Mouse (Mus musculus): Measurements from ENCODE around the gene H2al1e. TPM values are rescaled to one million over a fixed set of nuclear protein-coding genes. Genes with fewer than 3 reads are reported as not detected.
"Not testable (repeated sequence)": the region's sequence is repeated elsewhere in the genome, so short reads cannot be mapped to it uniquely, and the experiment has no call there.

H2al1e gene
- polyA plus RNA-seq, 1 experiment: 7.7 TPM

DNA sequence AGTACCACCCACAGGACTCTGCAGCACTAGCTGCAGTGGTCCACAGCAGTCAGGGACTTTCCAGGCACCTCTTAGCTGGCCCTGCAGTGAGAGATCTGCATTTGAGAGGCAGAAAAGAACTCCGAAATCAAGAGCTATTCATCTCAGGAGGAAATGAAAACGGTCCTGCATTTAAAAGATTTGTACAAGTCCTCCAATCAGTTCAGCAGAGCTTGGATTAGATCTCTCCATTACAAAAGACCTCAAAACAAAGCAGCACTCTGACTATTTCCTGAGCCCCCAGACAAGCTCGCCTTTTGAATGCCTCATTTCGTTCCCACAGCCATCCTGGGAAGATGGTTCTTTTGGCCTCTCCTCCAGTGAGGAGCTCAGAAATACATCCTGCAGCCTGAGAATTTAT lies 22.5 kb upstream of the H2al1e start:
- Histone ChIP-seq H3K4me3 (ENCODE audit: control insufficient read depth, low read depth, low read length) (no peak overlapping the region), H3K4me1 (ENCODE audit: control insufficient read depth, insufficient read depth, low read length) (no peaks in the 10 kb centered on the region), H3K27ac (ENCODE audit: control insufficient read depth, insufficient read depth, low read depth, low read length) (no peak overlapping the region), H3K36me3 (ENCODE audit: control insufficient read depth, insufficient read depth, low read length) (no peaks in the 10 kb centered on the region), H3K27me3 (ENCODE audit: control insufficient read depth, insufficient read depth, low read length) (no peaks in the 10 kb centered on the region)
- TF ChIP-seq POLR2A (IDR thresholded peaks at IDR 0.05; ENCODE audit: control insufficient read depth, low read depth, low read length) (no peak), CTCF (IDR thresholded peaks at IDR 0.05; ENCODE audit: control insufficient read depth, insufficient read depth, insufficient replicate concordance, low read depth, low read length) (no peak)

DNA sequence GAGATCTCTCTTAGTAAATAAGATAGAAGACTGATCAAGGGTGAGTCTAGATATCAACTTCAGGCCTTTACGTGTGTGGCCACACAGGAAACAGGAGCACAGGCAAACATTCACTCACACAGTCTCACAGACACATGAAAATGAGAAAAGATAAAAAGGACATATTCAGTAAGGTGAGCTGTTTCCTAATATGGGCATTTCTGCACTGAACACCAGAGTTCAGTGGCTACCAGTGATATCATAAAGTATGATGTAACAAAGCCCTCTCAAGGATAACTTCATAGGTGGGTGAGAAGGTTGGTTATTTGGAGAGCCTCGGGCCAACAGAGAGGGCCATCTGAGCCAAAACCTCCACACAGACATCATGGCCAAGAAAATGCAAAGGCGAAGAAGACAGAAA lies 12.8 kb upstream of the H2al1e start, which contains the start of gene H2al1a:
TSS of gene H2al1a (plus strand) at position 301 of the 400 bp plus-strand sequence.
- H3K27ac ChIP-seq (ENCODE audit: control insufficient read depth, insufficient read depth, low read depth, low read length); H3K27me3 ChIP-seq (ENCODE audit: control insufficient read depth, insufficient read depth, low read length); H3K4me1 ChIP-seq (ENCODE audit: control insufficient read depth, insufficient read depth, low read length); H3K4me3 ChIP-seq (ENCODE audit: control insufficient read depth, low read depth, low read length); H3K36me3 ChIP-seq (ENCODE audit: control insufficient read depth, insufficient read depth, low read length): not testable (repeated sequence)

GRCm38 (mm10) chrX:11302132-11302531 lies 9.6 kb upstream of the H2al1e start, which contains the start of gene H2al1b:
TSS of gene H2al1b (plus strand) at chrX:11302432.
- H3K4me1 ChIP-seq (ENCODE audit: control insufficient read depth, insufficient read depth, low read length); H3K36me3 ChIP-seq (ENCODE audit: control insufficient read depth, insufficient read depth, low read length); H3K27ac ChIP-seq (ENCODE audit: control insufficient read depth, insufficient read depth, low read depth, low read length); H3K4me3 ChIP-seq (ENCODE audit: control insufficient read depth, low read depth, low read length); H3K27me3 ChIP-seq (ENCODE audit: control insufficient read depth, insufficient read depth, low read length): not testable (repeated sequence)

- H3K36me3 ChIP-seq (ENCODE audit: control insufficient read depth, insufficient read depth, low read length); H3K27me3 ChIP-seq (ENCODE audit: control insufficient read depth, insufficient read depth, low read length); H3K4me3 ChIP-seq (ENCODE audit: control insufficient read depth, low read depth, low read length); H3K4me1 ChIP-seq (ENCODE audit: control insufficient read depth, insufficient read depth, low read length); H3K27ac ChIP-seq (ENCODE audit: control insufficient read depth, insufficient read depth, low read depth, low read length): not testable (repeated sequence)
Measured at GRCm38 (mm10) chrX:11305355-11305754, 6.4 kb upstream of the H2al1e start, which contains the start of gene H2al1c. TSS of gene H2al1c (plus strand) at chrX:11305655.

DNA sequence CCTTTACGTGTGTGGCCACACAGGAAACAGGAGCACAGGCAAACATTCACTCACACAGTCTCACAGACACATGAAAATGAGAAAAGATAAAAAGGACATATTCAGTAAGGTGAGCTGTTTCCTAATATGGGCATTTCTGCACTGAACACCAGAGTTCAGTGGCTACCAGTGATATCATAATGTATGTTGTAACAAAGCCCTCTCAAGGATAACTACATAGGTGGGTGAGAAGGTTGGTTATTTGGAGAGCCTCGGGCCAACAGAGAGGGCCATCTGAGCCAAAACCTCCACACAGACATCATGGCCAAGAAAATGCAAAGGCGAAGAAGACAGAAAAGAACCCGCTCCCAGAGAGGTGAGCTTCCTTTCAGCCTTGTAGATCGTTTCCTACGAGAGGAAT lies 3.2 kb upstream of the H2al1e start, which contains the start of gene H2al1d:
TSS of gene H2al1d (plus strand) at position 301 of the 400 bp plus-strand sequence.
- H3K27me3 ChIP-seq (ENCODE audit: control insufficient read depth, insufficient read depth, low read length); H3K4me3 ChIP-seq (ENCODE audit: control insufficient read depth, low read depth, low read length); H3K36me3 ChIP-seq (ENCODE audit: control insufficient read depth, insufficient read depth, low read length); H3K27ac ChIP-seq (ENCODE audit: control insufficient read depth, insufficient read depth, low read depth, low read length); H3K4me1 ChIP-seq (ENCODE audit: control insufficient read depth, insufficient read depth, low read length): not testable (repeated sequence)

- not testable (repeated sequence) for H3K36me3 ChIP-seq (ENCODE audit: control insufficient read depth, insufficient read depth, low read length); H3K27me3 ChIP-seq (ENCODE audit: control insufficient read depth, insufficient read depth, low read length); H3K4me3 ChIP-seq (ENCODE audit: control insufficient read depth, low read depth, low read length); H3K4me1 ChIP-seq (ENCODE audit: control insufficient read depth, insufficient read depth, low read length); H3K27ac ChIP-seq (ENCODE audit: control insufficient read depth, insufficient read depth, low read depth, low read length)
Measured at GRCm38 (mm10) chrX:11314858-11315257, 3.1 kb downstream of the H2al1e start, which contains the start of gene H2al1f. TSS of gene H2al1f (plus strand) at chrX:11315158.

GRCm38 (mm10) chrX:11317956-11318355 lies 6.2 kb downstream of the H2al1e start, which contains the start of gene H2al1g:
TSS of gene H2al1g (plus strand) at chrX:11318256.
- not testable (repeated sequence) for H3K27me3 ChIP-seq (ENCODE audit: control insufficient read depth, insufficient read depth, low read length); H3K4me1 ChIP-seq (ENCODE audit: control insufficient read depth, insufficient read depth, low read length); H3K4me3 ChIP-seq (ENCODE audit: control insufficient read depth, low read depth, low read length); H3K36me3 ChIP-seq (ENCODE audit: control insufficient read depth, insufficient read depth, low read length); H3K27ac ChIP-seq (ENCODE audit: control insufficient read depth, insufficient read depth, low read depth, low read length)

- H3K27ac ChIP-seq (ENCODE audit: control insufficient read depth, insufficient read depth, low read depth, low read length); H3K27me3 ChIP-seq (ENCODE audit: control insufficient read depth, insufficient read depth, low read length); H3K4me1 ChIP-seq (ENCODE audit: control insufficient read depth, insufficient read depth, low read length); H3K36me3 ChIP-seq (ENCODE audit: control insufficient read depth, insufficient read depth, low read length); H3K4me3 ChIP-seq (ENCODE audit: control insufficient read depth, low read depth, low read length): not testable (repeated sequence)
Measured at GRCm38 (mm10) chrX:11321192-11321591, 9.5 kb downstream of the H2al1e start, which contains the start of gene H2al1h. TSS of gene H2al1h (plus strand) at chrX:11321492.

- H3K4me3 ChIP-seq (ENCODE audit: control insufficient read depth, low read depth, low read length); H3K36me3 ChIP-seq (ENCODE audit: control insufficient read depth, insufficient read depth, low read length); H3K4me1 ChIP-seq (ENCODE audit: control insufficient read depth, insufficient read depth, low read length); H3K27ac ChIP-seq (ENCODE audit: control insufficient read depth, insufficient read depth, low read depth, low read length); H3K27me3 ChIP-seq (ENCODE audit: control insufficient read depth, insufficient read depth, low read length): not testable (repeated sequence)
Measured at GRCm38 (mm10) chrX:11324359-11324758, 12.6 kb downstream of the H2al1e start, which contains the start of gene H2al1i. TSS of gene H2al1i (plus strand) at chrX:11324659.

GRCm38 (mm10) chrX:11327522-11327921 lies 15.8 kb downstream of the H2al1e start, which contains the start of gene H2al1j:
TSS of gene H2al1j (plus strand) at chrX:11327822.
- H3K27me3 ChIP-seq (ENCODE audit: control insufficient read depth, insufficient read depth, low read length); H3K4me1 ChIP-seq (ENCODE audit: control insufficient read depth, insufficient read depth, low read length); H3K36me3 ChIP-seq (ENCODE audit: control insufficient read depth, insufficient read depth, low read length); H3K27ac ChIP-seq (ENCODE audit: control insufficient read depth, insufficient read depth, low read depth, low read length); H3K4me3 ChIP-seq (ENCODE audit: control insufficient read depth, low read depth, low read length): not testable (repeated sequence)

All from testis, adult 2 months (tissue).